Mouse (Mus musculus): ENCODE results near the gene Fyco1. TPM values are rescaled to one million over a fixed set of nuclear protein-coding genes. Genes with fewer than 3 reads are reported as not detected.

The Fyco1 gene
- 19.8 TPM for polyA plus RNA-seq (2014; fragmentation: Illumina TruSeq; extraction: RNeasy Lipid Tissue Mini Kit (QIAGEN cat#74804); ENCODE audit: low read depth, low replicate concordance)

GRCm38 (mm10) chr9:123851713-123852448, at the start of gene Fyco1:
TSS of gene Fyco1 (minus strand) at chr9:123851899.

GRCm38 (mm10) chr9:123861929-123862328, 10.2 kb upstream of the Fyco1 start, which contains the start of gene Xcr1:
TSS of gene Xcr1 (minus strand) at chr9:123862029.

DNA sequence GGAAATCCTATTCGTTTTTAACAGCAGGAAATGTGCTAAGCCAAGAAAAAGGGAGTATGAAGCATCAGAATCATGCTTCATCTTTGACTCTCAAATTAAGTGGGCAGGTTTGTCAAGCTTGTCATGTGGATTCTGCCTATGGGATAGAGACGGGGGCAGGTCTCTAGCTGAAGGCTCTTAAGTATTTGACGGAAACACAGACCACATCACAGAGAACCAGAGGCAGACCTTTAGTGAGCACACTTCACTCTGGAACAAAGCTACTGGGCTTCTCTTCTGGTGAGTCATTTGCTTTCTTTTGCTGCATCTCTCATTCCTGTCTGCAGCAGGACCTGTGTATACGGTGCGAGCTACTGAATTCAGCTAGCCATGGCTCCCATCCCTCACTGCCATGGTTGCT, 45.4 kb downstream of the Fyco1 start, which contains the start of gene Cxcr6:
TSS of gene Cxcr6 (plus strand) at position 209 of the 400 bp plus-strand sequence.

Other genes starting within 250 kb of the Fyco1 start
- gene Slc6a20b, start 219.3 kb downstream of the Fyco1 start, polyA plus RNA-seq (2014; fragmentation: Illumina TruSeq; extraction: RNeasy Lipid Tissue Mini Kit (QIAGEN cat#74804); ENCODE audit: low read depth, low replicate concordance) = 87.2 TPM
- not detected for gene Ccr9, start 173.5 kb downstream of the Fyco1 start, polyA plus RNA-seq (2014; fragmentation: Illumina TruSeq; extraction: RNeasy Lipid Tissue Mini Kit (QIAGEN cat#74804); ENCODE audit: low read depth, low replicate concordance)
- gene Slc6a20a, start 173.0 kb downstream of the Fyco1 start, polyA plus RNA-seq (2014; fragmentation: Illumina TruSeq; extraction: RNeasy Lipid Tissue Mini Kit (QIAGEN cat#74804); ENCODE audit: low read depth, low replicate concordance) = 21.4 TPM
- 111 TPM for gene Lztfl1, start 134.2 kb downstream of the Fyco1 start, polyA plus RNA-seq (2014; fragmentation: Illumina TruSeq; extraction: RNeasy Lipid Tissue Mini Kit (QIAGEN cat#74804); ENCODE audit: low read depth, low replicate concordance)
- gene Cxcr6, start 45.4 kb downstream of the Fyco1 start, polyA plus RNA-seq (2014; fragmentation: Illumina TruSeq; extraction: RNeasy Lipid Tissue Mini Kit (QIAGEN cat#74804); ENCODE audit: low read depth, low replicate concordance) = 2.0 TPM
- gene Xcr1, start 10.1 kb upstream of the Fyco1 start, polyA plus RNA-seq (2014; fragmentation: Illumina TruSeq; extraction: RNeasy Lipid Tissue Mini Kit (QIAGEN cat#74804); ENCODE audit: low read depth, low replicate concordance) = 0.57 TPM
- 2.3 TPM for gene Ccr1, start 116.8 kb upstream of the Fyco1 start, polyA plus RNA-seq (2014; fragmentation: Illumina TruSeq; extraction: RNeasy Lipid Tissue Mini Kit (QIAGEN cat#74804); ENCODE audit: low read depth, low replicate concordance)
- not detected for gene Ccr1l1, start 126.5 kb upstream of the Fyco1 start, polyA plus RNA-seq (2014; fragmentation: Illumina TruSeq; extraction: RNeasy Lipid Tissue Mini Kit (QIAGEN cat#74804); ENCODE audit: low read depth, low replicate concordance)
- not detected for gene Ccr3, start 170.1 kb upstream of the Fyco1 start, polyA plus RNA-seq (2014; fragmentation: Illumina TruSeq; extraction: RNeasy Lipid Tissue Mini Kit (QIAGEN cat#74804); ENCODE audit: low read depth, low replicate concordance)